Mouse (Mus musculus): ENCODE results near the gene Arpc5l. TPM values are rescaled to one million over a fixed set of nuclear protein-coding genes. Genes with fewer than 3 reads are reported as not detected.

Gene Arpc5l
- polyA plus RNA-seq, 1 experiment from 2014 or later: 118 TPM

DNA sequence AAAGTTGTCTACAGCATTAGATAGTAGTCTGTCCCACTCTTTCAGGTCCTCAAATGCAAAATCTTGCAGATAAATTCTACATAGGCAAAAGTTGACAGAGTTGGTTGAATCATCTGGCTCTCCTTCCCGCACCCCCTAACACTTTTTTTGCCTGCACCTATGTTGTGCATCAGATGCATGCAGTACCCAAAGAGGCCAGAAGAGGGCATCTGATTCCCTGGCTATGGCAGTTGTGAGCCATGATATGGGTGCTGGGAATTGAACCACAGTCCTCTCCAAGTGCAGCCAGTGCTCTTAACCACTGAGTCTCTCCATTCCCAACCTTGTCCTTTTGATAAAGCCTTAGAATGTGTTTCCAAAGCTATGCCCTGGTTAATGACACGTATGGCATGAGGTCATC lies 21.7 kb upstream of the Arpc5l start:
- Histone ChIP-seq H3K9me3 (peaks cover 7% of the 10 kb centered on the region; the same call in 1 of the 2 replicates), H3K4me3 (no peak overlapping the region), H3K4me1 (no peaks in the 10 kb centered on the region), H3K27ac (no peak overlapping the region), H3K36me3 (no peaks in the 10 kb centered on the region), H3K27me3 (ENCODE audit: insufficient read depth, poor library complexity, severe bottlenecking) (no peaks in the 10 kb centered on the region)
- WGBS: 90% methylated on average over 2 of the region's 2 CpGs
- no peak for DNase-seq (ENCODE audit: low spot score)

DNA sequence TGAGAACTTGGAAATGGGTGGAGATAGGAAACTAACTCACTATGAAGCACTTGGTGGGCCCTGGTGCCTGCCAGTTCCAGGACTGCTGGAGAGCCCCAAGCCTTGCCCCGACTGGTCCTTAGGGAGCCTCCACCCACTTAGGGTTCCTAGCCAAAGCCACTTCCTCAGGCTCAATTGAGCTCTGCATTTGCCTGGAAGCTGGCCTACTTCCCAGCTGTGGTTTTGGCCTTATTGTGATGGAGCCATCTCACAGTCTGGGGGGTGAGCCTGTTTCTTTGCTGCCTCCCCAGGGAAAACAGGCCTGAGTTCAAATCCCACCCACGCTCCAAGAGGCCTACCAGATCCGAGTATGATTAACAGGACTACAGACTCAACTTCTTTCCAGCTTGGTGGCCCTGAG lies 18.6 kb upstream of the Arpc5l start:
- Histone ChIP-seq H3K27ac (no peak overlapping the region), H3K9me3 (peaks cover 7% of the 10 kb centered on the region; the same call in 1 of the 2 replicates), H3K4me1 (no peaks in the 10 kb centered on the region), H3K4me3 (no peak overlapping the region), H3K36me3 (no peaks in the 10 kb centered on the region), H3K27me3 (ENCODE audit: insufficient read depth, poor library complexity, severe bottlenecking) (no peaks in the 10 kb centered on the region)
- no peak for DNase-seq (ENCODE audit: low spot score)
- 85% methylated on average over 3 of the region's 3 CpGs for WGBS

DNA sequence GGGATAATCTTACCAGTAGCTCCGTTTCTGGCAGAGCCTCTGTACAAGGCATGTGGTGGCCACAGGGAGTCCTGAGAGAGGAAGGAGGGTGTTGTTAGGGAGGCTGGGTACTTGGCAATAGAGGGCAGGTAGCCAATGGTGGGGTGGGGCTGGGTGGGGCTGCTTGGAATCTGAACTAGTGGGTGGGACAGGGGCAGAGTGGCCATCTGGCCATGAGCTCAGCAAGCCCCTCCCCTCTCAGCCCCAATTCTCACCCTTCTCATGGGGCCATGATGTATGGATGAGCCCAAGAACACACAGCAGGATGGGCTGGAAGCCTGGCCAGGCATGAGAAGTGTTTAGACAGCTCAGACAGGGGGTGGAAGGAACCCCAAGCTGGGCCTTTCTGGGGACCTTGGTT lies 17.8 kb upstream of the Arpc5l start:
- no peak for DNase-seq (ENCODE audit: low spot score)
- Histone ChIP-seq H3K27ac (no peak overlapping the region), H3K27me3 (ENCODE audit: insufficient read depth, poor library complexity, severe bottlenecking) (no peaks in the 10 kb centered on the region), H3K9me3 (peaks cover 7% of the 10 kb centered on the region; the same call in 1 of the 2 replicates), H3K36me3 (no peaks in the 10 kb centered on the region), H3K4me3 (no peak overlapping the region), H3K4me1 (no peaks in the 10 kb centered on the region)
- 70% methylated on average over 1 of the region's 1 CpGs for WGBS

DNA sequence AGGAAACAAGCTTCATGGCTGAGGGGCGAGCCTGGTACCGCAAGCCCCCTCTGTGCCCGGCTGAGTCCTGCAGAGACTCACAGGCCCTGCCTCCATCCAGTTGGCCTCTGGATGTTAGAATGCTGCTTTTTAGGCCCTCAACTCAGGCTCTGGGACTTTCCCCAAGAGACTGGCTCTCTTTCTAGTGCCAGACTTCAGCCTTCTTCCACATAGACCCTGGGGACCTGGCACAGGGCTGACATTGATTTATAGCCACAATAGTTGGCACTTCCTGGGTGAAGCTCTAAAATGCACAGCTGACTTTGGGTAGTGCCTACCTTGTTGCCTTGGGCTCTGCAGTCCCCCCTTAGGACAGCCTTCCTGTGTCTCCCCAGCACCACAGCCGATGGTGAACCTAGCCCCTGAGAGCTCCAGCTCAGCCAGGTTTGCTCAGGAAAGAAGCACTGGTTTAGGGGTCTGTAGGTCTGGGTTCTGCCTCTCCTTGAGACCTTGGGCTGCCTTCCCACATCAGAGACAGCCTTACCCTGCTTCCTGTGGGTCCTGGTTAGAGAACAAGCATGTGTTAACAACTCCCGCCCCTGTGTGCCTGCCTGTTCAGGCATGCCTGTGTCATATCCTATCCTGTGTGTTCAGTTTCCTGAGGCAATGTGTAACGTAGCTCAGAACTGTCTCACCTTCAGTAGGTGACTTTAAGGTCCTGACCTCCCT lies 17.2 kb upstream of the Arpc5l start:
- no peak overlapping the region for H3K4me3 ChIP-seq
- H3K27ac ChIP-seq: no peak overlapping the region
- no peaks in the 10 kb centered on the region for H3K4me1 ChIP-seq
- 78% methylated on average over 6 of the region's 6 CpGs for WGBS
- no peak for DNase-seq (ENCODE audit: low spot score)
- no peaks in the 10 kb centered on the region for H3K36me3 ChIP-seq
- H3K27me3 ChIP-seq (ENCODE audit: insufficient read depth, poor library complexity, severe bottlenecking): no peaks in the 10 kb centered on the region
- H3K9me3 ChIP-seq: peaks cover 7% of the 10 kb centered on the region; the same call in 1 of the 2 replicates

DNA sequence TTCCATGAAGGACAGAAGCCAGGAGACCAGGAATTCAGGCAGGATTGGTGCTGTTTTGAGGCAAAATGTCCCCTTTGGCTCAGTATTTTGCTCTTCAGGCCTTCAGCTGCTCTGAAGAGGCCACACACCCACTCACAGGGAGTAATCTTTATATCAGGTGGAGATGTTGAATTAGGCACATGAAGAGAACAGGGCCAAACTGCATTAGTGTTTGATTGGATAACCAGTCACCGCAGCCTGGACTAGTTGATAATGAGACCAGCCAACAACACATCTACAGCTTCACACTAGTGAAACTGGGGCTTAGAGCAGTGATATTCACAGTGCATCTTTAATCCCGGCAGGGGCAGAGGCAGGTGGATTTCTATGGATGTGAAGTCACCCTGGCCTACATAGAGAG lies 16.2 kb upstream of the Arpc5l start:
- Histone ChIP-seq H3K4me1 (no peaks in the 10 kb centered on the region), H3K27me3 (ENCODE audit: insufficient read depth, poor library complexity, severe bottlenecking) (no peaks in the 10 kb centered on the region), H3K36me3 (no peaks in the 10 kb centered on the region), H3K27ac (no peak overlapping the region), H3K9me3 (peaks cover 2% of the 10 kb centered on the region; the same call in 1 of the 2 replicates), H3K4me3 (no peak overlapping the region)
- 87% methylated on average over 2 of the region's 2 CpGs for WGBS
- no peak for DNase-seq (ENCODE audit: low spot score)

DNA sequence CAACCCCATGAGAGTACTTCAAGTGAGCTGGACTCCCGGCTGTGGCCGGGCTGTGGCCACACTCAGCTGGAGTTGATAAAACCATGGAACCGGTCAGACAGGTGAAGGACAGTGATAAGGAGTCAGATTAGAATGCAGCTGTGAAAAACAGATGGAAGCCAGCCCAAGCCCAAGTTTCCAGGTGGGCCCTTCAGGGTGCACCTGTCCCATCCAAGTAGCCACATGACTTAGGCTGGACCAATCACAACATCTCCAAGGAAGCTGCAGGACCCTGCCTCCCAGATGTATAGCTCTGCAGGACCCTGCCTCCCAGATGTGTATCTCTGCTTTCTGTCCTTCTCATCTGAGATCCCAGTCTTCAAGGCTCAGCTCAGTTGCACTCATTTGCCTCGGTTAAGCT lies 13.1 kb upstream of the Arpc5l start:
- no peak overlapping the region for H3K4me3 ChIP-seq

DNA sequence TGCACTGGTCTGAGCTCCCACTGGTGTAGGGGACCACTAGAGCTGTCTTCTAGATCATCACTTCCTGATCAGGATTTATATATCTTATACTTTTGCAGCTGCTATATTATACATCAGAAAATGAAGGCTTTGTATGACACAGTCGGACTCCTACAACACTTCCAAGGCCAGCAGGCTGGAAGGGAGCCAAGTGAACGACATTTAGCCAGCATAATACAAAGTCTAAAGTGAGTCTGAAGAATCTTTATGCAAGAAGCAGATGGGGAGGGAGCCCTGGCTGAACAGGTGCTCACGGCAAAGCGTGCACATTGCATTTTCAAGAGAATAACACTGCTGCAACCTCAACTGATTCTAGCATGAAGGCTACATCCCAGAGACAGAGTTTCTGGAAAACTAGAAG lies 12.7 kb upstream of the Arpc5l start:
- no peaks in the 10 kb centered on the region for H3K9me3 ChIP-seq
- H3K36me3 ChIP-seq: no peaks in the 10 kb centered on the region
- H3K4me1 ChIP-seq: peaks cover 4% of the 10 kb centered on the region; the same call in 1 of the 2 replicates
- no peak overlapping the region for H3K4me3 ChIP-seq
- DNase-seq (ENCODE audit: low spot score): no peak
- 61% methylated on average over 4 of the region's 4 CpGs for WGBS
- H3K27ac ChIP-seq: no peak overlapping the region
- H3K27me3 ChIP-seq (ENCODE audit: insufficient read depth, poor library complexity, severe bottlenecking): no peaks in the 10 kb centered on the region

More for the DNA sequence above, 13.1 kb upstream of the Arpc5l start:
- Histone ChIP-seq H3K27ac (no peak overlapping the region), H3K36me3 (no peaks in the 10 kb centered on the region), H3K9me3 (no peaks in the 10 kb centered on the region), H3K4me1 (no peaks in the 10 kb centered on the region; the same call in 1 of the 2 replicates), H3K27me3 (ENCODE audit: insufficient read depth, poor library complexity, severe bottlenecking) (no peaks in the 10 kb centered on the region)
- 50% methylated on average over 4 of the region's 4 CpGs for WGBS
- no peak for DNase-seq (ENCODE audit: low spot score)

DNA sequence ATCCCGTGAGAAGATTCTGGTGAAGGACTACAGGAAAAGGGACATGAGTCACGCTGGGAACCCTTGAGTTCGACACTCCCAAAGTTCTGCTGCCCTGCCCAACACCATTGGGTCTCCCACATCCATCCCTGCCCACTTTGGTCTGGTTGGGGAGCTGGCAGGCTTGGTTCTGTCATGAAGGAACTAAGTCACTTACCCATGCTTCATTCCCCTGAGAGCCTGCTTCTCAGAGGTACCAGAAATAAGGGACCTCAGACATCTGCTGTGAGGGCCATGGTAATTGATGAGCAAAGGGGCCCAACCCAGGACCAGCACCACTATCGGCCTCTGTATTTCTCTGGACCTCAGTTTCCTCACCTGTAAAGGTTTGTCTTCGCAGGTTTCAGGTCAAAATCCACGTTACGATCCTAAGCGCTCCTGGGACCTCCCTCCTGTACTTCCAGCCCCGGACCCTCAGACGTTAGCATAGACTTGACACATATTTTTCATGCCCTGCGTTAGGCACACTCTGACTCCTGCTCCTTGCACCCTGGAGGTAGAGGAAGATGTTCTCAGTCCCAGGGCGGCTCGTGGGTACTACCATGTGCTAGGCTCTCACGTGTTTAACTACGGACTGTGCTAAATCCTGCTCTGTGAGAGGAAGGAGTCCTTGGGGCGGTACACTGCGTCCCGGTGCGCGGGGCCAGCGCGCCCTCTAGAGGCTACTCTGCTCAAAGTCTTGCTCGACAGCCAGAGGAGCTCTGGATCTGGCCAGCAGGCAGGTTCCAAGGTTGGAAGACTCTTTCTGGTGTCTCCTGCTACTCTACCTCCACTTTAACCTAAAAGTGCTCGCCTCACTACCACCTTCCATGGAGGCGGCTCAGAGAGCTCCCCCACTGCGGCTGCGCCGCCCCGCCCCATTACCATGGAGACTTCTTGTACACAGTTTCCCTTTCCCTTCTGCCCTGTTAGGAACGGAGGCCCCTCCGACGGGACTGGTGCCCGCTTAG lies 7.5 kb upstream of the Arpc5l start, which contains the start of gene Wdr38:
TSS of gene Wdr38 (plus strand) at position 91 of the 989 bp plus-strand sequence.
- 13% methylated on average over 33 of the region's 33 CpGs for WGBS
- DNase-seq (ENCODE audit: low spot score): peak; percentile 94
- Histone ChIP-seq H3K9me3 (no peaks in the 10 kb centered on the region), H3K36me3 (peaks cover 32% of the 10 kb centered on the region), H3K4me3 (peak within 1 kb of the TSS; percentile 58), H3K27me3 (ENCODE audit: insufficient read depth, poor library complexity, severe bottlenecking) (no peaks in the 10 kb centered on the region), H3K27ac (peak within 1 kb of the TSS; percentile 84), H3K4me1 (peaks cover 23% of the 10 kb centered on the region)

DNA sequence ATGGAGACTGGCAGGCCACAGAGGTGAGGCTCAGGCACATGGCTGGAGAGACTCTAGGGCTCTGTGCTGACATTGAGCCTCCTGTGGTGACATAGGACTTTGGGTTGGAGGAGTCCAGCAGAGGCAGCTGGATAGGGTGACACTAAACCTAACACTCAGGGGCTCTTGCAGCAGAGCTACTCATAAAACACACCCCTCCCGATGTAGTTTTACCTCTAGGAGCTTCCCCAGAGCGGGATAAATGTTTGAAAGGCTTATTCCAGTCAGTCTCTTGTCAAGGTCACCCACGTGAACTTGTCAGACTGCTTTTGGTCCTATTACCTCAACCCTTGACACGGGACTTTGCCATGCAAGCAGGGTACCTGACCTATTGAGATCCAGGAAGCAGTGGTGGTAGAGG lies 5.8 kb upstream of the Arpc5l start:
- DNase-seq (ENCODE audit: low spot score): no peak
- Histone ChIP-seq H3K27me3 (ENCODE audit: insufficient read depth, poor library complexity, severe bottlenecking) (no peaks in the 10 kb centered on the region), H3K4me1 (peaks cover 38% of the 10 kb centered on the region), H3K9me3 (no peaks in the 10 kb centered on the region), H3K36me3 (peaks cover 45% of the 10 kb centered on the region), H3K27ac (no peak overlapping the region; the same call in 1 of the 2 replicates), H3K4me3 (no peak overlapping the region)
- 50% methylated on average over 4 of the region's 4 CpGs for WGBS

DNA sequence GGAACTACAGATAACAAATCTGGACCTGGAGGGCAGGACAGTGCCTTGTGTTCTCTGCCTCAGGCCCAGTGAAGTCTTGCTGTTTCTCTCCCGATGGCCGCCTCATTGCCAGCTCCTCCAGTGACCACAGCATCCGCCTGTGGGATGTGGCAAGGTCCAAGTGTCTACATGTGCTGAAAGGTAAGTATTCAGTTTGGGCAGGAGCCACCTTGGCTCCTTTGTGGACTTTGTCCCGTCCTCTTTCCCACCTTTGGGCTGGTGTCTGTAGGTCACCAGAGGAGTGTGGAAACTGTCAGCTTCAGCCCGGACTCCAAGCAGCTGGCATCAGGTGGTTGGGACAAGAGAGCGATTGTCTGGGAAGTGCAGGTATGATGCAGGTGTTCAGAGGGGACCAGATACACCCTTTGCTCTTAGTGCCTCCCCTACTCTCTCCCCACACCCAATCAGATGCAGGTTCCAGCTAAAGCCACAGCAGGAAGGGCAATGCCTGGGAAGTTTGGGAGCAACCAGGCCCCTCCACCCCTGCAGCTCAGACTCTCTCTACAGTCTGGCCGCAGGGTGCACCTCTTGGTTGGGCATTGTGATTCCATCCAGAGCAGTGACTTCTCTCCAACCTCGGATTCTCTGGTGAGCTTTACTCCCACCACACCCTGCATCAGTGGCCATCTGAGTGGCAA lies 5.1 kb upstream of the Arpc5l start:
- H3K27ac ChIP-seq: no peak overlapping the region
- H3K4me1 ChIP-seq: peaks cover 38% of the 10 kb centered on the region
- no peak overlapping the region for H3K4me3 ChIP-seq
- H3K27me3 ChIP-seq (ENCODE audit: insufficient read depth, poor library complexity, severe bottlenecking): no peaks in the 10 kb centered on the region
- H3K36me3 ChIP-seq: peaks cover 45% of the 10 kb centered on the region
- DNase-seq (ENCODE audit: low spot score): no peak
- H3K9me3 ChIP-seq: no peaks in the 10 kb centered on the region
- WGBS: 63% methylated on average over 8 of the region's 8 CpGs

DNA sequence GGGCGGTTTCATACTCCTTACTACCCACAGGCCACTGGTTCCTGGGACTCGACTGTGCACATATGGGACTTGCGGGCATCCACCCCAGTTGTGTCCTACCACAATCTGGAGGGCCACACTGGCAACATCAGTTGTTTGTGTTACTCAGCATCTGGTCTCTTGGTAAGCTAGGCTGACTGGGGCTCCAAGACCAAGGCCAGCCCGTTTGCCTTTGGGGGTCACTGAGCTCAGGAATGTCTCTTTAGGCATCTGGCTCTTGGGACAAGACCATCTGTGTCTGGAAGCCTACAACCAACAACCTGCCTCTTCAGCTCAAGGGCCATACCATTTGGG lies 4.6 kb upstream of the Arpc5l start:
- Histone ChIP-seq H3K27me3 (ENCODE audit: insufficient read depth, poor library complexity, severe bottlenecking) (no peaks in the 10 kb centered on the region), H3K4me3 (no peak overlapping the region), H3K36me3 (peaks cover 45% of the 10 kb centered on the region), H3K9me3 (no peaks in the 10 kb centered on the region), H3K4me1 (peaks cover 38% of the 10 kb centered on the region), H3K27ac (no peak overlapping the region)
- no peak for DNase-seq (ENCODE audit: low spot score)
- 90% methylated on average over 4 of the region's 4 CpGs for WGBS

DNA sequence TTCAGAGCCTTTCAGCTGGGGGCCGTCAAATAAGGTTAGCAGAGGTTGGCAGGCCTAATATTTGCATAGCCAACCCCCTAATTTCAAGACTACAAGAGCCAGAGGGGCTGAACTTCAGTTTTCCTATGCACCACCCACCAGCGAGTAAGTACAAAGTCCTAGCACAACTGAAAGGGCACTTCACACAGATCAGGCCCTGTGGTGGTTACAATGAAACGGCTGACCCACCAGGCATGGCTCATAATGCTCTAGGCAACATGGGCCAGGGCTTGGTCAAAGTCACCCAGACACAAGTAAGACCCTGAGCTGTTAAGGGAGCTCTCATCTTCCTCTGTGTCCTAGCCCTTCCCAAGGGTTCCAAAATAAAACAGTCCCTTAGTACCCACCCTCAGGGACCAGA lies 3.3 kb upstream of the Arpc5l start:
- H3K27ac ChIP-seq: no peak overlapping the region
- no peaks in the 10 kb centered on the region for H3K27me3 ChIP-seq (ENCODE audit: insufficient read depth, poor library complexity, severe bottlenecking)
- peaks cover 45% of the 10 kb centered on the region for H3K36me3 ChIP-seq
- no peak for DNase-seq (ENCODE audit: low spot score)
- no peaks in the 10 kb centered on the region for H3K9me3 ChIP-seq
- no peak overlapping the region for H3K4me3 ChIP-seq
- H3K4me1 ChIP-seq: peaks cover 49% of the 10 kb centered on the region
- WGBS: 83% methylated on average over 3 of the region's 3 CpGs

Measured in heart, embryonic 10.5 days (tissue).